Mouse (Mus musculus) naive thymus-derived CD4-positive, alpha-beta T cell, adult 2 months (primary cell): Measurements from ENCODE around the gene Nanos2.

Experiments used
- DNase-seq: peaks from one replicate; pipeline ENCODE4 v3.0.0-alpha.2; 2011; ENCODE audit warnings: low read depth

Gene Nanos2

DNA sequence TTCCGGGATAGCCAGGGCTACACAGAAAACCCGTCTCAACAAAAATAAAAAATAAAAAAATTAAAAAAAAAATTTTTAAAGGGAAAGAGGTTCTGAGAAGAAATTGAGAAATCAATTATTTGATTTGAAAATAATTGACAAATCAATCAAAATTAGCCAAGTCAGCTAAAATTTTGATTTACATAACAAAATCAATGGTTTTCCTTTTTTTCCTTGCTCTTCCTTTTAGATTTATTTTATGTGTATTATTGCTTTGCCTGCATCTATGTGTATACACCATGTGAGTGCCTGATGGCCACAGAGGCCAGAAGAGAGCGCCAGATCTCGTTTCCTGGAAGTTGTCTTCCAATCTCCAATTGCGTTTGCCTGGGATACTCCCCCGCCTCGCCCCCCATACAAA lies 30.7 kb downstream of the Nanos2 start:
- DNase-seq: no peak

DNA sequence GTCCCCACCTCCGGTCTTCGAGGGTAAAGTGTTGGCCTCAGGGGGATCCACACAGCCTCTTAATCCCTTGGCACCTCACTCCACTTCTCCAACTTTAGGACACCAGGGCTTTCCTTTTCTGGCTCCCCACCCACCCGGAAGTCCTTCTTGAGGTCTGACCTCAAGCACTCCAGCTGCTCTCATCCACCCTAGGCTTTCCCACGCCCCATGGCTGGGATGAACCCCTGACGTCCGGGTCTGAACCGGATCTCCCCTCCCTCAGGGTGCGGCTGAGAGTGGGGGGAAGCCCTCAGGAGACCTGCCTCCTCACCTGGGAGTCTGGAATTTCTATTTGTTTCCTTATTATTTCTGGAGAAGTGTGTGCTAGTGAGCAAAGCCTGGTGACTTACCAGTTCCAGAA lies 33.8 kb downstream of the Nanos2 start:
- DNase-seq: no peak

DNA sequence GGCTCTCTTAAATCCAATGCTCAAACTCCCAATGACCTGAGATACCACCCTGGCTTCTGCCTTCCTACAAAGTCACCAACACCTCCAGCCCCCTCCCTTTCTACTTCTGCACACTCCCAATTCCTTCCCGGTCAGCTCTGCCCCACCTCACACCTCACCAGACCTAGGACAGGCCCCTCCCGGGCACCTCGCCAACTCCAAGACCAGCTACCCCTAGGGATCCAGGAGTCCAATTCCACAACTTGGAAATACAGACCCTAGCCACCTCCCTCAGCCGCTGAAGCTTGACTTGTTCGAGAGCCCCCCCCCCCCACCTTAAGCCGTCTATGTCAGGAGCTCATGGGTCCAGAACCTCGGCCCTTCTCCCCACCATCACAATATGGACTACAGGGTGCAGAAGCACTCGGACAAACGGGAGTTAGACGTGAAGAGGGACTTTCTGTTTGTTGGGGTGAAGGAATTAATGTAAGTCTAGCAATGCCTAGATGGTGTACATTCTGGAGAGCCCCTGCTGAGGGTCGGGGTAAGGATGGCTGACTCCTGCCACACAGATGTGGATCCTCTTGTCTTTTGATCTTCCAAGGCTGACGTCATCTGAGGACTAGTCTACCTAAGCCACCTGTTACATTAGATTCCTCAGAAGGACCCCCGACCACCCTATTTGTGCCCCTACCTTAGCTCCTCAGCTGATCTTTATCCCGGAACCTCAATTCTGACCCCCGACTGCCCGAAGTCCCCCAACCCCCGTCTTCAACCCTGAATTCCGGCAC lies 35.2 kb downstream of the Nanos2 start:
- DNase-seq: no peak

DNA sequence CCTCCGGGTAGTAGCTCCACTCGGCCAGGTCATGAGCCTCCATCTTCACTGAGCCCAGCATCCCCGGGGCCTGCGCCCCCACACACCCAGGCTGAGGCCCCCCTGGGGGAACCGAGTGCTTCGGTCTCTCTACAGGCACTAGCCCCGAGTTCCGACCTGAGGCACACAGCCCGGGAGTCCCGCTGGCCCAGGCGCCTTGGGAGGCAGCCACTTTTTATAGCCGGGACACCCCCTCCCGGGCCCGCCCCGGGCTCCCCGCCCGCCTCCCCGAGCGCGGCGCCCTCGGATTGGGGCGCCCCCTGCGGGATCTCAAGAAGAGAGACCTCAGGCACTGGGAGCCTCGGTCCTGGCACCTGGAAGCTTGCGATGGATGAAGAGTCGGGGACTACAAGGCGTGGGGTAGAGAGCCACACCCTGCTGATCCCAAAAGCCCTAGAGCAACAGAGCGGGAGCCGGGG lies 36.2 kb downstream of the Nanos2 start, which contains the start of gene Foxa3:
Gene Foxa3 (minus strand): TSS at position 182 of the 458 bp plus-strand sequence.
- peak; percentile 71 for DNase-seq

DNA sequence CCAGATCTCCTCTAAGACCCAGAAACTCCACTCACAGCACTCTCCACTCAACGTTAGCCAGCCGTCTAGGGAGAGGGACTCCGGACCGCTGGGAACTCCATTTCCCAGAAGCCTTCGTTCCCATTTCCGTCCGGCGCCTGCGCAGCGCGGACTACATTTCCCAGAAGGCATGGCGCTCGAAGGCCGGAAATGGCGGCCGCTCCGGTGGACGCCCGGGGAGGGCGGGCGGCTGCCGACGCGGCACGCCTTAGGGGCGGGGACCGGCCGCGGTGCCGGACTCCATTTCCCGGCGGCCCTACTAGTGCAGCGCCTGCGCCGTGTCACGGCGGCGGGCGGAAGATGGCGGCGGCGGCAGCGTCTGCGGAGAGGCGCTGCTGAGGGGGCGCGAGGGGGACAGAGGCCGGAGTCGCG lies 36.9 kb downstream of the Nanos2 start, which contains the start of gene Sympk:
Gene Sympk (plus strand): TSS at position 282 of the 411 bp plus-strand sequence.
- peak; percentile 97 for DNase-seq

DNA sequence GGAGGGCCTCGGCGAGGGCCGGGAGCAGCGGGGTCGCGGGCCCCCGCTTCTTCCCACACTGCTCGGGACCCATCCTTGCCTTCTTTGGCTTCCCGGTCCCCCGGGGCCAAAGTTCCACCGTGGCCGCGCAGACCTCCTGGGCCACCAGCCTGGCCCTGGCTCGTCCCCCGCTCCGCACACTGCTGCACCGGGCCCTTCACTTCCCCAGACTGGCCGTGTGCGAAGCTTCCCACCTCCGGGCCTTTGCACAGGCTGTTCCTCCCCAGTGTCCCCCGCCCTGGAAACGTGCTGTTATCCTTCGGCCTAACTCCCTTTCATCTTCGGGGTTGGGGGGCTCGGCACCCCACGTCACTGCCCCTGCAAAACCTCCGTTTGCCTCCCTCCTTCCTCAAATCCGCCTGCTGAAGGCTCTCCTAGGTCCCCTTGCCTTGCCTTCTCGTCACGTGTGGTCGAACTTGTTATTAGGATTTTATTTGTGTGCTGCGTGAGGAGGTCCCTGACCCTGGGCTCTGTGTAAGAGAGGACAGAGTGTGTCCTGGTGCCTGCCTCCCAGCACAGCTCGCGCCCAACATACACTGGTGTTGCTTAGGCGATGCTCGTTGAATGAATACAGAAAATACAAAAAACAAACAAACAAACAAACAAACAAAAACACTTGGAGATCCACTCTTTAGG lies 37.5 kb downstream of the Nanos2 start:
- peak; percentile 55 for DNase-seq

DNA sequence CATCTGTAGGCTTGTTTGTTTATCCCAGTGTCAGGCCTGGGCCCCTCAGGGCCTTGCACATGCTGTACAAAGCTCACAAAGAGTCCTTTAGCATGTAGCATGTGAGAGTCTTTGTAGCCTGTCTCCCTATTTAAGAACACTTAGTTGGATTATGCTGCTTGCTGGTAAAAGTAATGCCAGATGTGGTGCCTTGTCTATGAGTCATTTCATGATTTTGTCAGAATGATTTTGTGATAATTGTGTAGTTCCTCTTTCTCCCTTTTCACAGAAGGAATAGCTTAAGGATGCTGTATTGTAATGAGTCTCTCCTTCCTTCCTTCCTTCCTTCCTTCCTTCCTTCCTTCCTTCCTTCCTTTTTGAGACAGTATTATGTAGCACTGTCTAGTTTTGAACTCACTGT lies 40.9 kb downstream of the Nanos2 start:
- no peak for DNase-seq

DNA sequence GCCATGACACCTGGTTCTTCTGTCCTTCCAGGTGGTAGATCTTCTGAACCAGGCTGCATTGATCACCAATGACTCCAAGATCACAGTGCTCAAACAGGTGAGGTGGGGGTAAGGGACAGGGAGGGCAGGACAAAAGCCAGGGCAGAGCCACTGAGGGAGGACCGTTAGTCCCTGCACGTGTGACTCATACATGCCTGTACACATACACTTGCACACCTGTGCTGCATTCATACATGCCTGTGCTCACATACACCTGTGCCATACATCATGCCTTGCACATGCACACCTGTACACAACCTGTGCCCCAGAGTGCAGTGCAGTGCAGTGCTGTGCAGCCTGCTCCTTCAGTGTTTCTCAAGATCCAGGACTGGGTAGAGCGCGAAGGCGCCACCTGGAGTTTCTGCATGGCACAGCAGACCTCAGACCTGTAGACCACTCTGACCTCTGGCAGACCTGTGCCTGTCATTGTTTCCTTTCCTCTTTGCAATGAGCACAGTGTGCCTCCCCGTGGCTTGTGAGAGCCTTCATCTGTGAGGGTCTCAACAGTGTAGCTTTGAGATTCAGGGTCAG lies 42.0 kb downstream of the Nanos2 start:
- peak; percentile 69 for DNase-seq

DNA sequence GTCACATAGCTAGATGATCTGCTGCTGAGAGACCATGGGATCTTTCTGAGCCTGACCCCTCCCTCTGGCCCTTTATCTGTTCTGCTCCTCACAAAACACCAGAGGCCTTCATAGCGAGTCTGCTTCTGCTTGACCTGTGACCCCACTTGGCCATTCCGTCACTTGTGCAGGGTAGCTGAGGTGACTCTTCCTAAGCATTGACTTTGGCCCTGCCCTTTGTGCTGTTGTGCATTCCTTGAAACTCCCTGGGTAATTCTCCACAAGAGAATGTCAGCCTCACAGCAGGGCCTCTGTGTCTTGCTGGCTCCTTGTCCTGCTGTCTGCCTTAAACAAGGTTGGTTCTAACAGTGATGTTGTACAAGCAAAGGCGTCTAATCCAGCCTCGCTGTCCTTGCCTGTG lies 44.4 kb downstream of the Nanos2 start:
- DNase-seq: no peak
